Mouse (Mus musculus) lung, postnatal 0 days (tissue): ENCODE results near the gene Kazn. TPM values are rescaled to one million over a fixed set of nuclear protein-coding genes. Genes with fewer than 3 reads are reported as not detected.
A peak's percentile ranks its signal among the peaks of the same experiment; 100 is the strongest.

Experiments used
- ATAC-seq: fragments of 200-750 bp; cut with Nextera tagmentation; 2 replicates; pipeline ENCODE4 v1.8.0; 2017; ENCODE audit warnings: moderate library complexity
- DNase-seq: peaks from one replicate; pipeline ENCODE4 v3.0.0-alpha.2; 2016; ENCODE audit warnings: low spot score
- H3K27ac ChIP-seq: fragments of 300-500 bp; sonication (generic); 2 replicates; pipeline ENCODE4 v1.5.1; 2014; ENCODE audit warnings: antibody characterized with exemption, mild to moderate bottlenecking, low read length, mixed read lengths
- H3K27me3 ChIP-seq: fragments of 300-500 bp; sonication (generic); replicated peaks from 2 replicates; pipeline ENCODE4 v1.6.1; 2014; ENCODE audit warnings: low read length, mixed read lengths; ENCODE audit not compliant: insufficient read depth
- H3K36me3 ChIP-seq: fragments of 300-500 bp; sonication (generic); 2 replicates; pipeline ENCODE4 v1.6.1; 2014; ENCODE audit warnings: low read length, mixed read lengths; ENCODE audit not compliant: insufficient read depth
- H3K4me1 ChIP-seq: fragments of 300-500 bp; sonication (generic); 2 replicates; pipeline ENCODE4 v1.6.1; 2014; ENCODE audit warnings: antibody characterized with exemption, low read depth, low read length, mixed read lengths; ENCODE audit not compliant: insufficient read depth
- H3K4me2 ChIP-seq: fragments of 300-500 bp; sonication (generic); replicated peaks from 2 replicates; pipeline ENCODE4 v1.6.1; 2014; ENCODE audit warnings: low read depth, mild to moderate bottlenecking, low read length, moderate library complexity, mixed read lengths
- H3K4me3 ChIP-seq: fragments of 300-500 bp; sonication (generic); 2 replicates; pipeline ENCODE4 v1.5.1; 2014; ENCODE audit warnings: low read depth, low read length
- H3K9ac ChIP-seq: fragments of 300-500 bp; sonication (generic); replicated peaks from 2 replicates; pipeline ENCODE4 v1.6.1; 2014; ENCODE audit warnings: low read depth, mild to moderate bottlenecking
- H3K9me3 ChIP-seq: fragments of 300-500 bp; sonication (generic); 2 replicates; pipeline ENCODE4 v1.6.1; 2016; ENCODE audit warnings: low read length, mixed read lengths
- CTCF ChIP-seq: IDR thresholded peaks from 2 replicates; pipeline ENCODE4 v1.5.1; 2016; ENCODE audit warnings: antibody characterized with exemption, mild to moderate bottlenecking
- EP300 ChIP-seq: IDR thresholded peaks from 2 replicates; pipeline ENCODE4 v1.6.1; 2016; ENCODE audit warnings: antibody characterized with exemption, mild to moderate bottlenecking, control low read depth
- WGBS: fragments of 180-500 bp; shearing (Covaris S2); extraction: QIAGEN DNeasy Blood & Tissue Kit; methylation state at CpG from one replicate; pipeline ENCODE4 v1.1.7; 2014; 5-methylcytosine and 5-hydroxymethylcytosine counted together
- polyA plus RNA-seq: library from polyadenylated mRNA; unstranded; fragments of >200 nt; fragmentation: Nextera tagmentation; extraction: Ambion mirVana; gene quantifications from 2 replicates; pipeline ENCODE4 v1.2.1, GENCODE M21; 2015

Gene Kazn
- polyA plus RNA-seq, 1 experiment from 2014 or later, result 6.0 TPM

GRCm38 (mm10) chr4:142060455-142061378 lies 178.5 kb downstream of the Kazn start:
- Histone ChIP-seq H3K4me1 (peaks cover 4% of the 10 kb centered on the region; the same call in 1 of the 2 replicates), H3K9ac (no peak overlapping the region), H3K4me3 (no peak overlapping the region), H3K27me3 (no peaks in the 10 kb centered on the region), H3K27ac (no peak overlapping the region), H3K4me2 (no peak overlapping the region), H3K36me3 (no peaks in the 10 kb centered on the region), H3K9me3 (no peaks in the 10 kb centered on the region)
- TF ChIP-seq EP300, result no peak
- TF ChIP-seq CTCF, result no peak
- DNase-seq (peak; percentile 40), ATAC-seq (peak; percentile 30; the same call in 1 of the 2 replicates)
- 46% methylated on average over 18 of the region's 18 CpGs for WGBS

- Histone ChIP-seq H3K4me3 (no peak overlapping the region), H3K36me3 (no peaks in the 10 kb centered on the region), H3K4me1 (peaks cover 2% of the 10 kb centered on the region; the same call in 1 of the 2 replicates), H3K27ac (no peak overlapping the region), H3K9ac (no peak overlapping the region), H3K4me2 (no peak overlapping the region), H3K27me3 (no peaks in the 10 kb centered on the region), H3K9me3 (no peaks in the 10 kb centered on the region)
- ATAC-seq (no peak), DNase-seq (no peak)
- no peak for TF ChIP-seq EP300
- WGBS, result 86% methylated on average over 8 of the region's 8 CpGs
These were observed 179.4 kb downstream of the Kazn start for GRCm38 (mm10) chr4:142059841-142060193.

- no peaks in the 10 kb centered on the region for H3K9me3 ChIP-seq
- peaks cover 2% of the 10 kb centered on the region; the same call in 1 of the 2 replicates for H3K4me1 ChIP-seq
- DNase-seq, result no peak
- no peak overlapping the region for H3K27ac ChIP-seq
- TF ChIP-seq CTCF (no peak), EP300 (no peak)
- no peaks in the 10 kb centered on the region for H3K36me3 ChIP-seq
- no peak overlapping the region for H3K4me2 ChIP-seq
- H3K9ac ChIP-seq, result no peak overlapping the region
- ATAC-seq, result no peak
- H3K4me3 ChIP-seq, result no peak overlapping the region
- H3K27me3 ChIP-seq, result no peaks in the 10 kb centered on the region
- 78% methylated on average over 13 of the region's 13 CpGs for WGBS
These were observed 179.9 kb downstream of the Kazn start for GRCm38 (mm10) chr4:142059113-142059840.

GRCm38 (mm10) chr4:142057529-142058216 lies 181.5 kb downstream of the Kazn start:
- H3K27ac ChIP-seq, result no peak overlapping the region
- no peak overlapping the region for H3K4me2 ChIP-seq
- ATAC-seq, result no peak
- H3K36me3 ChIP-seq, result no peaks in the 10 kb centered on the region
- H3K9me3 ChIP-seq, result no peaks in the 10 kb centered on the region
- H3K9ac ChIP-seq, result no peak overlapping the region
- peaks cover 2% of the 10 kb centered on the region; the same call in 1 of the 2 replicates for H3K4me1 ChIP-seq
- no peak for DNase-seq
- whole genome bisulfite sequencing, result 80% methylated on average over 22 of the region's 22 CpGs
- H3K4me3 ChIP-seq, result no peak overlapping the region
- no peaks in the 10 kb centered on the region for H3K27me3 ChIP-seq
- no peak for TF ChIP-seq EP300
- no peak for TF ChIP-seq CTCF

GRCm38 (mm10) chr4:142055600-142055999 lies 183.6 kb downstream of the Kazn start:
- Histone ChIP-seq H3K4me2 (no peak overlapping the region), H3K9me3 (no peaks in the 10 kb centered on the region), H3K36me3 (no peaks in the 10 kb centered on the region), H3K27me3 (no peaks in the 10 kb centered on the region), H3K4me1 (no peaks in the 10 kb centered on the region), H3K9ac (no peak overlapping the region), H3K27ac (no peak overlapping the region), H3K4me3 (no peak overlapping the region)
- DNase-seq (no peak), ATAC-seq (no peak)
- TF ChIP-seq CTCF (no peak), EP300 (no peak)
- 82% methylated on average over 8 of the region's 8 CpGs for WGBS

GRCm38 (mm10) chr4:142054580-142054979 lies 184.6 kb downstream of the Kazn start:
- H3K4me2 ChIP-seq, result no peak overlapping the region
- TF ChIP-seq CTCF (no peak), EP300 (no peak)
- no peaks in the 10 kb centered on the region for H3K36me3 ChIP-seq
- DNase-seq (no peak), ATAC-seq (no peak)
- 85% methylated on average over 11 of the region's 11 CpGs for WGBS
- H3K4me3 ChIP-seq, result no peak overlapping the region
- no peaks in the 10 kb centered on the region for H3K4me1 ChIP-seq
- no peak overlapping the region for H3K27ac ChIP-seq
- H3K9ac ChIP-seq, result no peak overlapping the region
- no peaks in the 10 kb centered on the region for H3K9me3 ChIP-seq
- no peaks in the 10 kb centered on the region for H3K27me3 ChIP-seq
